Mouse (Mus musculus): ENCODE results near the gene P4hb.
"Not testable (repeated sequence)": the region's sequence is repeated elsewhere in the genome, so short reads cannot be mapped to it uniquely, and the experiment has no call there.

- not testable (repeated sequence) for TF ChIP-seq E2F4 (IDR thresholded peaks at IDR 0.05; ENCODE audit: insufficient read depth); MYOD1 (IDR thresholded peaks at IDR 0.05; ENCODE audit: control insufficient read depth in 1 of 3, insufficient read length in 2 of 3, low read depth in 2 of 3); CEBPB (IDR thresholded peaks at IDR 0.05; ENCODE audit: insufficient read depth, poor library complexity, severe bottlenecking)
Observed at GRCm38 (mm10) chr11:120558843-120559242, 14.2 kb downstream of the P4hb start.
